Mouse (Mus musculus): ENCODE data around the gene Gm5152. TPM values are rescaled to one million over a fixed set of nuclear protein-coding genes. Genes with fewer than 3 reads are reported as not detected.
"Not testable (repeated sequence)": the region's sequence is repeated elsewhere in the genome, so short reads cannot be mapped to it uniquely, and the experiment has no call there.

Gm5152 gene
- total RNA-seq (2022), result not detected

DNA sequence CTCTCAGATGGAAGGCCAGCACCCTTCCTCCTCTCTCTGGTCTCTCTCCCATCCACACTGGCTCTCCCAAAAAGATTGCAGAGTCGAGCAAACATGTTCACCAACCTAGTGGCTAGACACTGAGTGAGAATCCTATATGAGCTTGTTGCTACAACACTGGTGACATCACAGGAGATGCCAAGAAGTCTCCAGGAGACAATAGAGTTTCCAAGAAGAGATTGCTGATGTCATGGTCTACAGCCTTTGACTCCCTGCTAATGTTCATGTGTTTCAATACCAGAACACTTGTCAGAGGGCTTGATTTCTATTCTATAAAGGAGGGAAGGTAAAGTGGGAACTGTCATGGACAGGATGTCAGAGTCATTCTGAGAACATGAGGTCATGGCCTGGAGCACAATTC, at the start of gene Gm5152:
Gene Gm5152, minus strand, starts transcription at position 101 of the 400 bp plus-strand sequence.
- not testable (repeated sequence) for DNase-seq (ENCODE audit: low spot score)

DNA sequence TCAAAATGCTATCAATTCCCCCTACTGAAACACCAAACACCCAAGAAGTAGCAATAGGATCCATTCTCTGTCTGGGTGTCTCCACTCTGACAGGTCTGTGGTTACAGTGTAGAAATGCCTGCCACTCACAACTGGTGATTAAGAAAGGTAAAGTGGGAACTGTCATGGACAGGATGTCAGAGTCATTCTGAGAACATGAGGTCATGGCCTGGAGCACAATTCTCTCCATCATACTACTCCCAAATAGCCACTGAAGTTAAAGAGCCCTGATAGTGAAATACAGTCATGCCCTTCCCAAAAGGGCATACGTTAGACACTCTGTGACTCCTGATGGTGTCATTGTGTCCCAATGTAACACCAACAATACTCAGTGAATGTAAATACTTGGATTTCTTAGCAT, 8.4 kb upstream of the Gm5152 start:
- not testable (repeated sequence) for DNase-seq (ENCODE audit: low spot score)

GRCm38 (mm10) chr5:10245770-10246169, 556 bp downstream of the Gm5152 start:
- DNase-seq (ENCODE audit: low spot score), result not testable (repeated sequence)

DNA sequence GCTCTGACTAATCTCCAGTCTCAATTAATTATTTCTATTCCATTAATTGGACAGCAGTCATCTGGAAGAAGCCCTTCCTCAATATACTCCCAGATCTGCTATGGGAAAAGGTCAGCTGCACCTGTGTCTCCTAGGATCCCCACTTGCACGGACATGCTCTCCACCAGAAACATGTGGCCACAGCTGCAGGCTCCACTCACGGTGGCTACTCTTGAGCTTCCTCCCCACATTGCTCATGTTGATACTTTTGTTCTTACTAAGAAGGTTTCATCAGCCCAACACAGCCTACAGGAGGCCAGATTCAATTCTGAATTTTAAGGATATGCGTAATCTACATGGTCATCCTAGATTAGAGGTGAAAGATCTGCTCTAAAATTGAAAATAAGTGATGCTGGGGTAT, 5.9 kb downstream of the Gm5152 start:
- not testable (repeated sequence) for DNase-seq (ENCODE audit: low spot score)

GRCm38 (mm10) chr5:10220317-10220716, 26.0 kb downstream of the Gm5152 start:
- DNase-seq (ENCODE audit: low spot score), result no peak

DNA sequence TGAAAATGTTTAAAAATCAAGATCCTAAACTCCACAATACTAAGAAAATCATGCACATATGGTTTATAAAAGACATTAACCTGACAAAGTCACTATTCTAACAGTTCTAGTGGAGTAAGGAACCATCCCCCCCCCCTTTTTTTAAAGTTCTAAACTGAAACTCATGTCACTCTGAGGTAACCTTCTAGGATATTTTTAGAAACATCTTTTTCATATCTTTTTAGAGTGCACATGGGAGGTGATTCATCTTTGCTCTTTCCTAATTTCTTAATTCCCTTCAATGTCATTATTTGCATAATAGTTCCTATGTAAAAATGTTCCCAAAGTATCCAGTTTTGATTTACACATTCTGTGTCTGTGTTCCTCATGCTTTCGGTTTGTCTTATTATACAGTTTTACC, 43.3 kb downstream of the Gm5152 start:
- no peak for DNase-seq (ENCODE audit: low spot score)

- DNase-seq (ENCODE audit: low spot score), result no peak
These were observed 49.4 kb downstream of the Gm5152 start for GRCm38 (mm10) chr5:10196880-10197279.

All from heart, adult 8-10 months (tissue).